Mouse (Mus musculus) 3T3-L1 (cell line): ENCODE data around the gene Adam30.

ENCODE experiments used
- DNase-seq: peaks from one replicate; pipeline ENCODE4 v3.0.0-alpha.2; 2015; ENCODE audit warnings: low read depth, low spot score

The Adam30 gene

DNA sequence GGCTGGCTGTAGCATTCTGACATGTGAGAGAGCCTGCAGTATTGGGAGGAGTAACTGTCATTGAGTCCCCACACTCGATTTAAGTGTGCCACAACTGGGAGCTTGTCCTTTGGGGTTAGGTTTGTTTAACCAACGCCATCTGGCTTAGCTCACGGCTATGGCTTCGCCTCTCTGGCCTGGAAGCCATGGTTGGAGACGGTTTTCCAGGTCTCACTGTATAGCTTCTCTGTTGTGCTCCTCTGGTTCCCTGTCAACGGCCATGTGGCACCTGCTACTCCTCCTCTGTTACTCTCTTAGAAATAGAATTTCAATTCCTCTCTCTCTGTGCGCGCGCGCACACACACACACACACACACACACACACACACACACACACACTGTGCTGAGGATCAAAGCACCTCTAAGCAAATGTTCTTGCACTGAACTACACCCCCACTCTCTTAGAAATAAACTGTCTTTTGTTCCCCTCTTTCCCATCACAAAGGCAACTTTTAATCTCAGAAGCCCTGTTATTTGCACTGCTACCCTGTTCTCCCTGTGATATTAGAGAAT is 24.8 kb downstream of the Adam30 start:
- DNase-seq = no peak

DNA sequence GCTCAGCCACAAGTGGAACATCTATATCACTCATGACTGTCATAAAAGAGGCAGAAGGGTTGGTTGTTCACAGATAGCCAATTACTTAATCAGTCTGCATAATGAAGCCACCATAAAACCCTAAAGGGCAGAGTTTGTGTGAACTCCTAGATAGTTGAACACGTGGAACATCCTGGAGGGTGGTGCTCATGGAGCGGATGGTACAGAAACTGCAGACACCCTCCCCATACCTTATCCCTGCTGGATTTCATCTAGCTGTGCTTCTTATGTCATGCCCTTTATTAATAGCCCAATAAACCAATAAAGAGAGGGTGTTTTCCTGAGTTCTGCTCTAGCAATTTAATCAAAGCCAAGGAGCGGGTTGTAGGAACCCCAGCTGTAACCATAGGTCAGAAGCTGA is 27.3 kb downstream of the Adam30 start:
- DNase-seq = no peak

DNA sequence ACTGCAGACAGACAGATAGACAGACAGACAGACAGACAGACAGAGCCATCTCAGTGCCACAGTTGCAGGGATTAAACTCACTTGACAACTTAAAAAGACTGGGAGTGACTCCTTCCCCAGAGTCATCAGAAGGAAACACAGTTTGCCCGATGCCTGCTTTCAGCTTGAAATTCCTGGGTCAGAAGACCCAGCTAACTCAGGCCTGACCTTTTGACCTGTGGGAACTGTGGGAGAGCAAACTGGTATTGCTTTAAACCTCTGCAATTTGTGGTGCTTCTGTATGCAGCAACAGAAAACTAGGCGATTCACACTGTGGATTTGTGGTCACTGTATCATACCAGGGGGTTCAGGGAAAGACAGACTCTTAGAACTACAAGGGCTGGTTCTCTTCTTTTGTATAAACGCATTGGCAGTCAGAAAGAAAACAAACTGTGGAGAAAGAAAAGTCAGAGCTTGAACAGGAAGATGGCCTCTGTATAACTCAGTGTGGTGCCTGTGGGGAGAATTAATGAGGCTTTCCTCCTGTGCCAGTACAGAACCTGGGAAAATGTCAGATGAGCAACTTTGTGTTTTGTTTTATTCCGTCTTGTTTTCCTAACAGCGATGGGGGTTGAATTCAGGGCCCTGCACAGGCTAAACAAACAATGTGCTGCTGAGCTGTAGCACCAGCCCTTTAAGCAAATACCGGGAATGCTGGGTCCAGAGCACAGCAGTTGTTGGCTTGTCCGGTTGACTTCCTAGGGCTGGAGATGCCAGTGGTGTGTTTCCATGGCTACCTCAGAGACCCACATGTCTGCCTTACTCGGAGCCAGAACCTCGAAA is 37.5 kb downstream of the Adam30 start:
- DNase-seq = no peak

DNA sequence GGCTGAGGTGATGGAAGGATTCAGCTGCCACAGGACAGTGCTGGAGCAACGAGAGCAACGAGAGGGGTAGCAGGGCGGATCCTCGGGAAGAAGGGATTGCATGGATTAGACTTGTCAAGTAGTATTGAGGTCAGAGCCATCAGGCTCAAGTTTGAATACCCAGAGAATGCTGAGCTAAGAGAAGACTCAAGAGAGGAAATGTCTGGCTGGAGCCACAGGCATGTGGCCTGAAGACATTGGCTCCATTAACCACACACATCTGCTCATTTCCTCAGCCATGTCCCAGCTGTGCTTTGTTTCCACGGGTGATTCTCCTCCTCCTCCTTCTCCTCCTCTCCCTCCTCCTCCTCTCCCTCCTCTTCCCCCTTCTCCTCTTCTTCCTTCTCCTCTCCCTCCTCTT is 39.3 kb downstream of the Adam30 start:
- no peak for DNase-seq

DNA sequence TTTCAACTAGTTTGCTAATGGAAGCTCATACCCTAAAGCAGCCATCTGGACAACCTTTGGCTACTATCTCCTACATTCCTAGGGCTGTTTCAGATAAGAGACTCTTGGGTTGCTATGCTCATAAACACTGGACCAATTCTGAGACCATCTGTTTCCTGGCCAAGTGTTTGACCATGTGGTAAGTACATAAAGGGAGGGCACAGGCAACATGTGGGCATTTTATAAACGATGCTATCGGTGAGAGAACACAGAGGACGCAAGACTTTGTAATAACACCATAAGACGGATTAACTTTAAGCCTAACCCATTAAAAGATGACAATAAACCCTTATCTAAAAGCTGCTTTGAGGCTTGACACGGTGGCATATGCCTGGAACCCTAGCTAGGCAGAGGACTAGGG is 42.9 kb downstream of the Adam30 start:
- DNase-seq = no peak

DNA sequence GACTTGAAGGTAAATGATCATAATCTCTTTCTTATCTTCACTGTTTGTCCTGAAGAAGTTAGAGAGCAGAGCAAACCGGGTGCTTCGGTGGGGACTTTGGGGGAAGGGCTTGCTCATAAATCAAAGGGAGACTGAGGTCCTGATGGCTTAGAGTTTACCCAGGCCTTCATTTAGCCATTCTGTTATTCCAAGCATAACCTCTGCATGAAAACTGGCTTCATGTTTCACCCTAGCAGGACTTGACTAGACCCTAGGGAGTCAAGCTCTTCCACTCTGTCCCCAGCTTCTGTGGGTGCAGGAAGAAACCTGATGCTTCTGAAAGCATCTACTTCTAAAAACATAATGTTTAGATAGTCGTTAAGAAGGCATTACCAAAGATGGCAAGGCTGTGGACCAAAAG is 46.5 kb downstream of the Adam30 start:
- no peak for DNase-seq

DNA sequence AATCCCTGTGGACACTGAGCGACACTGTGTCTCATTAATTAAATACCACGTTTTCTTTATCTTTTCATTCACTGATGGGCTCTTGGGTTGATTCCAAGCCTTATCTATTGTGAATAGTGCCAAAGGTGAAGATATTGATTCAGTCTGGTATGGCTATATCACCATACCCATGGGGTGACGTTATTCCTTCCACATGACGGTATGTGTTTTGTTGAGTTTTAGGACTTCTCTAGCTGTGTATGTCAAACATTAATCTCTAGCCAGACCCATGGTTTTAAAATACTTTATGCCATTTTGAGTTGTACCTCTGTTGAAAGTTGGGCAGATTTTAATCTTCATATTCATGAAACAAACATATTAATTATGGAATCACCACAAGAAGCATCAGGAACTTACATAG is 48.7 kb downstream of the Adam30 start:
- DNase-seq = no peak

DNA sequence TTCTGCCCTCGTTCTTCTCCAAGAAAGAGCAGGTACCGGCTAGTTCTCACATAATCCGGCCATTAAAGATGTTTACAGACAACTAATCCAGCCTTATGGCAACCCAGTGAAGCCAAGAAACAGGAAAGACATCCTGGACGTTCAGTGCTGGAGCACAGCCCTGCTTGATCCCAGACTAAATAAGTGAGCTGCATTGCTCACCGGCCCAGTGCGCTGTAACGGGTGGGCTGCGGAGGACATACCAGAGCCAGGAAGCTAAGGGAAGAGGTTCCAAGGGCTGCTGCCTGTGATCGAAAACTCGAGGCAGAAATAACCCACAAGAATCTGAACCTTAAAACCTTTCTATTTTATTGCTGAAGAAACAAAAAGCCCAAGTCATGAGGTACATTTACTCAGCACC is 50.4 kb downstream of the Adam30 start:
- no peak for DNase-seq

DNA sequence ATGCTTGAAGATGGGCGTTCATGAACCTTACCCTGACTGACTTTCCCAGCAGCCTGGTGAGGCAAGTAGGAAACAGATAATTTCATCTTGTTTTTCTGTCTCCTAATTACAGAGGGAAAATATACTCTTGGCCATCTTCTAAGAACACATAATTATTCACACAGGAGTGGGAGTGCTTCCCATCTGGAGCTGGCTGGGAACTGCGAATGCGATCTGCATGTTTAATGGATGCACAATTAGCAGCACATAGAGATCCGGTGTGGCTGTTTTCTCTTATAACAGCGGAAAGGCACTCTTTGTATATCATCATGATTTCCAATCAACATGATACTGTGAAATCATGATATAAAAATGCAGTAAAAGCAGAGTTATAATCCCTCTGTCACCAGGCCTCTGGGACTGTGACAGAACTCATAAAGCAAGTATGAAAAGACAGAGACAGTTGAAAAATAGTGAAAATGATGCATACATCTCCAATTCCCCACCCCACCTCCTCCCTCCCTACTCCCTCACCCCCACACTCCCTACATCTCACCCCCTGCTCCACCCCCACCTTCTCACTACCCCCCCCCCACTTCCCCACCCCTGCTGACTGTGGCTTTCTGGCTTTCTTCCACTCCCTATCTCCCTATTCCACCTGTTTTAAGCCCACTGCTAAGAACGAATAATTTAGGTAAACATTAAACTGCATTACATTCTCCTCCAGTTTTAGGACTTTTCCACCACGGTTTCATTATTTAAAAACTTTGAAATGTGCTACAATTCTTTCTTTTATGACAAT is 51.1 kb downstream of the Adam30 start:
- no peak for DNase-seq
